Mouse (Mus musculus): ENCODE results near the gene Pms1. TPM values are rescaled to one million over a fixed set of nuclear protein-coding genes. Genes with fewer than 3 reads are reported as not detected.
"Not testable (repeated sequence)": the region's sequence is repeated elsewhere in the genome, so short reads cannot be mapped to it uniquely, and the experiment has no call there.

Pms1 gene
- total RNA-seq (2021) = 10 to 100 TPM; 33.2 to 39.9 TPM
- long read RNA-seq, experiment 1, partial matches to known transcripts = 1 of 4 reads
- long read RNA-seq, experiment 1, other reads (novel, unspliced or antisense) = 1 of 4 reads
- long read RNA-seq, experiment 2, partial matches to known transcripts = 0 of 2 reads
- long read RNA-seq, experiment 2, other reads (novel, unspliced or antisense) = 1 of 2 reads

GRCm38 (mm10) chr1:53296581-53297383 lies at the start of gene Pms1, which contains the start of the genes Ormdl1 and Gm28778:
Gene Pms1 (minus strand): TSS chr1:53297018.
Gene Ormdl1 (plus strand): TSS chr1:53297095.
Gene Gm28778 (plus strand): TSS chr1:53297111.
- DNase-seq (ENCODE audit: low spot score in 2 of 2) = peak; percentile 97

DNA sequence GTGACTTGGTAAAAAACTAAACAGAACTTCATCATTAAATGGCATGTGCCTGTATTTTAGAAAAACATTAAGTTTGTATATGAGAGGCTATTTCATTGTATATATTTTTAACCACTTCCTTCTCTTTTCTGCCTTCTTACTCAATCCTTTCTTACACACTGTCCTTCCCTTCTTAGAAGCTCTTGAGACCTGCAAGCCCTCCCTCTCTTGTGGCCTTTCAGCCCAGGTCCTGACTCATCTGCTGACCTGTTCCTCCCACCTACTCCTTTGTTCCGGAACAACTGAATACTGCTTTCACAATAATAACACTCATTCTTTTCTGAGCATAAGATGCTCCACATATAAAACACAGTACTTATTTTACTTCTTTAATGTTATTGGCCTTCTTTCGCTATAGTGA lies 44.3 kb upstream of the Pms1 start:
- DNase-seq (ENCODE audit: low spot score in 2 of 2) = no peak

- DNase-seq (ENCODE audit: low spot score in 2 of 2) = not testable (repeated sequence)
These were observed 40.6 kb upstream of the Pms1 start for GRCm38 (mm10) chr1:53337403-53337802.

DNA sequence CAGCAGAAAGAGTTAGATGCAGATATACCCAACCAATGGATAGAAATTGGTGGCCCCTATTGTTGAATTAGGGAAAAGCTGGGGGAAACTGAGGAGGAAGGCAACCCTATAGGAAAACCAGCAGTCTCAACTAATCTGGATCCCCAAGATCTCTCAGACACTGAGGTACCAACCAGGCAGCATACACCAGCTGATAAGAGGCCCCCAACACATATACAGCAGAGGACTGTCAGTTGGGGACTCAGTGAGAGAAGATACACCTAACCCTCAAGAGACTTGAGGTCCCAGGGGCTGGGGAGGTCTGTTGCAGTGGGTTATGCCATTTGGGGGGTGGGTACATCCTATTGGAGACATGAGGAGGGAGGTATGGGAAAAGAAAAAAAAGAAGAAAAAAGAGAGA lies 38.6 kb upstream of the Pms1 start:
- DNase-seq (ENCODE audit: low spot score in 2 of 2) = no peak

DNA sequence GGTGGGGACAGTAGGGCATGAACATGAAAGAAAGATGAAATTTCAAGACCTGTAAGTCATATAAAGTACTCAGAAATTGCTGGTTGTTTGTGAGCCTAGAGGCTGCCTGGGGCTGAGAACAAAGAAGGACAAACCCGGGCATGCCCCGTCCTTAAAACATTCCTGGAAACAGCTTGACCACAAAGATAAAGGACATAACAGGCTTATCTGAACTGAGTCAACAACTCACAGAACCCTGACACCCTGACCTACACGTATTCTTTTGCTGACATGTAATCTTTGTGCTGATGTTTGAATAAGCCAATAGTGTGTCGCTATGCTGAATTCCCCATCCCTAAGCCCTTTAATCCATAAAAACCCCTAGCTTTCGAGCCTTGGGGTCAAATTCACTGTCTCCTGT lies 36.7 kb upstream of the Pms1 start:
- not testable (repeated sequence) for DNase-seq (ENCODE audit: low spot score in 2 of 2)

- no peak for DNase-seq (ENCODE audit: low spot score in 2 of 2)
These were observed 28.1 kb upstream of the Pms1 start for GRCm38 (mm10) chr1:53324827-53325494.

DNA sequence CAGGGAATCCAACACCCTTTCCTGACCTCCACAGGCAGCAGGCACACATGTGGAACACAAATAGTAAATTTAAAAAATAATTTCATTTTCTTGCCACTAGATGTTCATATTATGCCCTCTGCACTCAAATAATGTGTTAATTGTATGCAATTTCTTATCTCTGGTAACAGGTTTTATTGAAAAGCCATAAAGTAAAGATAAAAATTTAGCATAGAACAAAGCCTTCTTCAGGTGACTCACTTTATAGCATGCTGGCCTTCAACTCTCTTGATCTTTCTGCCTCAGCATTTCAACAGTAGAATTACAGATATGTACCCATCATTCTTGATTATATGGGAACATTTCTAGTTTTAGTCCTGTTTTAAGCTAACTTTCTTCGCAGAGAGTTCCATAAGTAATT lies 27.5 kb upstream of the Pms1 start:
- no peak for DNase-seq (ENCODE audit: low spot score in 2 of 2)

DNA sequence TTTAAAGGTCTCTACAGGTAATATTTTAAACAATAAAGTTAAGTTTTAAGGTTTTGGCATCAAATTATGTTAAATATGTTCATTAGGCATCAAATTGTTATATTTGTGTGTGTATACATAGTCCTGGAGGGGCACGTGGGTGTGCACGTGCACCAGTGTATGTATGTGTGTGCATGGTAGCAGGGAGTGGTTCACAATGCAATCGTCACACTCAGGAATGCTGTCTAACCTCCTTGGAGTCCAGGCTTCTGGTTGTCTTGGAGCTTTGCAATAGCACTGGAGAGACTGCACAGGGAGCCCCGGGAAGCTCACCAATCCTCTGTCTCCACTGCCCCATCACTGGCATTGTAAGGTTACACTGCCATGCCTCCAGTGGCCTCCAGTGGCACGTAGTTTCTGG lies 26.4 kb upstream of the Pms1 start:
- DNase-seq (ENCODE audit: low spot score in 2 of 2) = no peak

DNA sequence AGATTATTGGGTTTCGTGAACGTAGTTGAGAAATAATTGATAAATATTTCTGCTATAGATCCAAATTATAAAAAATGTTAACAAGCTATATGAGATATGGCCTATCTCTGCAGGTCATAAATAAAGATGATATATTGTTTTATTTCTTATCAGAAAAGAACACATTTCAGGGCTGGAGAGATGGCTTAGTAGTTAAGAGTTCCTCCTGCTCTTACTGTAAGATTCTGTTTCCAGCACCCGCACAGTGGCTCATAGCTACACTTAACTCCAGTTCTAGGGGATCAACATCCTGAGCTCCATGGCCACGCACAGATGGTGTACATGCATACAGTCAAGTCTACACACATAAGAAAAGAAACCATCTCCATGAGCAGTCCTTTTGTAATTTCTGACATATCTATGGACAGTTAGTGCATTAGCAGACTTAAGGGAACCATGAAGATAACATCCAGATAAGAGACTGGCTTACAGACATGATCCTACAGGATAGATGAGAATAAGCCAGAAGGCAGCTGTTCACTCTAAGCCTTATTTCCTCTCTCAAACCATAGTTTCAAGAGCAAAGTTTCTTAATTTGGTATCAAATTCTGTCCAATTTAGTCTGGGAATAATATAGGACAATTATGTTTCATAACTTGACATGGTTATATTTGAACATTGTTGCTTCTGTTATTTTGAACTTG lies 25.0 kb upstream of the Pms1 start:
- no peak for DNase-seq (ENCODE audit: low spot score in 2 of 2)

DNA sequence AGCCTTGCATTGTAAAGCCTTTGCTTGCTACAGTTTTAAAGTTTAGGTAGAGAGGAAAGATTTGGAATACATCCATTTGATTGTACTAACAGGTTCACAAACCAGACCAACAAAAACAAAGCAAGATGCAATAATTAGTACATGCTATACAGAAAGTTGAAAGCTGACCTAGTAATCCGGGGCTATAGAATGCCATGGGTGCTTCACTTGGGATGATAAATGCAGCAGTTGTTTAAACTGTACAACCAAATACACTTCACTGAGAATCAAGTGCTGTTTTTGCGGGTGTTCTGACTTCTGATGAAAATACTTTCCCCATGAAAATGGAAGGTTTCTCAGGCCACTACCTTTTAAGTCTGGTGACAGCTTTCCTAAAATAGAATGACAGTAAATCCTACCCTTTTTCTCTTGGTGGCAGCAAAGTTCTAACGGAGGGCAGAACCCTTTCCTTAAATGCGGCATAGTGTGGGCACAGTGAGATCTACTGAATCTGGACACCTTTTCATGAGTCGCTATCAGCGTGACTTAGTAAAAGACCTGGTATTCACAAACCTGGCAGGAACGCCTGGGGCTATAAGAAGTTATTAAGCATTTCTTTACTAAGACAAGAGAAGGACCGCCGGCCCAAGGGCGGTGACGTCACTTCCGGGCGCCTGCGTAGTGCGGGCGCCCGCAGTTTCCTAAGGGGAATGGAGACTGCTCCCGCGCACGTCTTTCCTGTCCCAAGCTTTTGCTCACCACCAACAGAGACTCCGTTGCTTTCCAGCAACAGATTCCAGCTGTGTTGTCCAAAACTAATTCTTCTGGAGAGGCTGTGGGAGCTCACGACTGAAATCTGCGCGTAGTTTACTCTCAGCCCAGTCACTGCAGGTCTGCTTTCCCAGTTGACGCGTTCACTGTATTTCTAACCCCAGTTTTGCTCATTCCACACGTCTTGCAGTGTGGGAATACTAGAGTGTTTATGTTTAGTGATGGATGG lies 16.5 kb upstream of the Pms1 start, which contains the start of gene Osgepl1:
Gene Osgepl1, plus strand, starts transcription at position 636 of the 979 bp plus-strand sequence.
- peak; percentile 82 to 88 for DNase-seq (ENCODE audit: low spot score in 2 of 2)

GRCm38 (mm10) chr1:53300506-53300905 lies 3.7 kb upstream of the Pms1 start:
- no peak for DNase-seq (ENCODE audit: low spot score in 2 of 2)

DNA sequence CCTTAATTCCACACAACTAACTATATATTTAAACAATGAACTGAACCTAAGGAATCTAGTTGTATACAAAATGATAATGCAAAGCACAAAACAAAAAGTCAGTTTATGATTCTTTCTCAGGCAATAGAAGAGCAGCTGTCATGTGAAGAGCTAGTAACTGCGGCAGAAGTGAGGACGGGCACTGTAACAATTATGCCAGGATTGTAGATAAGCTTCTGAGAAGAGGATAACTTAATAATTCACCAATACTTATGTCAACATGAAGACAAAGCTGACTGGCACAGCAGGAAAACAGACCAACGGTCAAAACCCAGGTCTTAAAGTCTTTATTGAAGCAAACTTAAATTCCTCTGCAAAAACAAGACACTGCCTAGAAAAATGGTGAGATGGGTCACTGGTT lies 5.6 kb downstream of the Pms1 start:
- DNase-seq (ENCODE audit: low spot score in 2 of 2) = no peak

DNA sequence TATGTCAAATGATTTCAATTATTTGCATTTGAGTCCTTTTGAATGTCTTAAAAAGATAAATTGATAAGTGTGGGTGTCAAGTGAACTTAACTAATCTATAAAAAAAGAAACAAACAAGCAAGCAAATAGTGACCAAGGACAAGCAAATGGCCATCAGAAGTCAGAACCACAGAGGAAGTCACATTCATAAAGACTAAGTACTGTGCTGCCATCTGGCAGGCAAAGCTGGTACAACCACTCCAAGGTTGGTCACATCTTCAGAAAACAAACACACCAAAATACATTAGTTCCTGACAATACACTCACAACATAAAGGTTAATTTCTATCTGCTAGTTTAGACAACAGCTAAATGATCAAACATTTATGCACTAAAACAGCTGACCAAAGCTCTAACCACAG lies 24.2 kb downstream of the Pms1 start:
- peak; percentile 52 to 55 for DNase-seq (ENCODE audit: low spot score in 2 of 2)

GRCm38 (mm10) chr1:53269901-53270300 lies 26.9 kb downstream of the Pms1 start:
- DNase-seq (ENCODE audit: low spot score in 2 of 2) = no peak

DNA sequence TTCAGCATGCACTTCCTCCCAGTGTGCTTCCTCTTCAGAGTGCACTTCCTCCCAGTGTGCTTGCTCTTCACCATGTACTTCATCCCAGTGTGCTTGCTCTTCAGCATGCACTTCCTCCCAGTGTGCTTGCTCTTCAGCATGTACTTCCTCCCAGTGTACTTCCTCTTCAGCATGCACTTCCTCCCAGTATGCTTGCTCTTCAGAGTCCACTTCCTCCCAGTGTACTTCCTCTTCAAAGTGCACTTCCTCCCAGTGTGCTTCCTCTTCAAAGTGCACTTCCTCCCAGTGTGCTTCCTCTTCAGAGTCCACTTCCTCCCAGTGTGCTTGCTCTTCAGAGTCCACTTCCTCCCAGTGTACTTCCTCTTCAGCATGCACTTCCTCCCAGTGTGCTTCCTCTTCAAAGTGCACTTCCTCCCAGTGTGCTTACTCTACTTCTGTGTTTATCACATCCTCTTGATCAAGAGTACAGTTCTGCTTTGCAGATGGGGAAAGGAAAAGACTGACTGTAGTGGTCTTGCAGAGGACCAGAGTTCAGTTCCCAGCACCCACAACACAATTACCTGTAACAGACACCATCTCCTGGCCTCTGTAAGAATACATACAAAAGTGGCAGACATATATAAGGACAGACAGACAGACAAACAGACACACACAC lies 31.7 kb downstream of the Pms1 start:
- DNase-seq (ENCODE audit: low spot score in 2 of 2) = not testable (repeated sequence)

- DNase-seq (ENCODE audit: low spot score in 2 of 2) = no peak
These were observed 70.8 kb downstream of the Pms1 start for GRCm38 (mm10) chr1:53226063-53226462.

DNA sequence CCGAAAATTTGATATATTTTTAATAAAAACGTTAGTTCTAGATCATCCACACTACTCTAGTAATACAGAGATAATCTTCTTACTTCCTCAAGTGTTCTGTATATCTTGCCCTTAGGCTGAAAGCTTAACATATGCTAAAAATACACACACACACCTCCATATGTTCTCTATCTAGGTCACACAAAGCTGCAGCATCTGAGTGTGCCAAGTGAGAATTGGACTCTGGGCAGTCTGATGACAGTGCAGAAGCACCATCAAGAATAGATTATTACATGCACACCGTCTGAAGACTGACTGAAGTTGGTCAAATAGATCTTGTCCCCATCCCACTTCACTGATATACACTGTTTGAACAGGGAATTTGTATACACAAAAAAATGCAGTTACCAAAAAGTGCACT lies 71.2 kb downstream of the Pms1 start:
- DNase-seq (ENCODE audit: low spot score in 2 of 2) = no peak

- DNase-seq (ENCODE audit: low spot score in 2 of 2) = no peak
These were observed 72.0 kb downstream of the Pms1 start for GRCm38 (mm10) chr1:53224775-53225174.

- no peak for DNase-seq (ENCODE audit: low spot score in 2 of 2)
These were observed 86.7 kb downstream of the Pms1 start for GRCm38 (mm10) chr1:53210136-53210535.

DNA sequence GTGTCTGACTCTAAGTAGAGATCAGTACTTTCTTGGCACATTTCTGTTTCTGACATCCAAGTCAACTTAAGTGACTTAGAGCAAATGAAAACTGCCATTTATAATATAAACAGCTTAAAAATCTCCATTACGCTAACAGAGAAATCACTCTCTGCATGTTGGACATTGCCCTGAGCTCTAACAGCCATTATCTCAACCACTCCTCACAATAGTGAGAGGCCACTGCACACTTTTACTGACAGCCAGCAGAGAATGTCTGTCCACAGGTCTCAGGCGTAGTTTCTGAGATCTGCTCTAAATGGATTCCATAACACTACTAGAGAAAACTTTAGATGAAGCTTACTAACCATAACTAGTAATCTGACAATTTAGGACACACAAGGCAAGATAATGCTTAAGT lies 92.9 kb downstream of the Pms1 start:
- no peak for DNase-seq (ENCODE audit: low spot score in 2 of 2)
